Mouse (Mus musculus) embryonic fibroblast, embryonic 13.5 days (primary cell): ENCODE measurements around the gene Gm49661.

Experiments used
- CTCF ChIP-seq: IDR thresholded peaks from 2 replicates; pipeline ENCODE4 v1.5.1; 2011; ENCODE audit warnings: mild to moderate bottlenecking, control low read depth, low read length, moderate library complexity, borderline replicate concordance; ENCODE audit not compliant: insufficient read depth
- POLR2A ChIP-seq: IDR thresholded peaks from 2 replicates; pipeline ENCODE4 v1.6.1; 2011; ENCODE audit warnings: low read depth, mild to moderate bottlenecking, control low read depth, low read length, moderate library complexity

GRCm38 (mm10) chr8:84943699-84944098, 25.5 kb downstream of the Gm49661 start:
- no peak for TF ChIP-seq CTCF
- no peak for TF ChIP-seq POLR2A
